Mouse (Mus musculus) small intestine, adult 2 months (tissue): ENCODE measurements around the gene Etfdh. TPM values are rescaled to one million over a fixed set of nuclear protein-coding genes. Genes with fewer than 3 reads are reported as not detected.
A peak's percentile ranks its signal among the peaks of the same experiment; 100 is the strongest.

Experiments used
- H3K27ac ChIP-seq: fragments of 200-500 bp; 2 replicates; pipeline ENCODE4 v1.5.1; 2012; ENCODE audit warnings: low read depth, low read length, control low read depth, inconsistent platforms; ENCODE audit not compliant: insufficient read depth
- H3K27me3 ChIP-seq: fragments of 200-500 bp; 2 replicates; pipeline ENCODE4 v1.6.1; 2012; ENCODE audit warnings: mild to moderate bottlenecking, moderate library complexity, low read length, inconsistent platforms; ENCODE audit not compliant: control insufficient read depth, insufficient read depth
- H3K36me3 ChIP-seq: fragments of 200-500 bp; 2 replicates; pipeline ENCODE4 v1.6.1; 2012; ENCODE audit warnings: mild to moderate bottlenecking, low read length, control low read depth, inconsistent platforms; ENCODE audit not compliant: control insufficient read depth, insufficient read depth
- H3K4me1 ChIP-seq: fragments of 200-500 bp; 2 replicates; pipeline ENCODE4 v1.6.1; 2012; ENCODE audit warnings: low read length, inconsistent platforms, mixed read lengths; ENCODE audit not compliant: control insufficient read depth, insufficient read depth, insufficient read length
- H3K4me3 ChIP-seq: fragments of 200-500 bp; 2 replicates; pipeline ENCODE4 v1.5.1; 2012; ENCODE audit warnings: low read depth, mild to moderate bottlenecking, control low read depth, inconsistent platforms, low read length, moderate library complexity
- CTCF ChIP-seq: fragments of 200-500 bp; IDR thresholded peaks from 2 replicates; pipeline ENCODE4 v1.5.1; 2012; ENCODE audit warnings: low read depth, mild to moderate bottlenecking, control low read depth, inconsistent platforms, low read length, moderate library complexity, mixed read lengths; ENCODE audit not compliant: insufficient replicate concordance, insufficient read length; ENCODE audit errors: extremely low read depth
- POLR2A ChIP-seq: fragments of 200-500 bp; IDR thresholded peaks from 2 replicates; pipeline ENCODE4 v1.6.1; 2012; ENCODE audit warnings: low read depth, mild to moderate bottlenecking, control low read depth, inconsistent platforms, low read length, moderate library complexity
- WGBS: fragments of 180-500 bp; shearing (Covaris S2); methylation state at CpG from one replicate; pipeline ENCODE4 v1.1.7; 2018; 5-methylcytosine and 5-hydroxymethylcytosine counted together
- polyA plus RNA-seq: library from polyadenylated mRNA; depleted of rRNA; stranded (reverse); fragments of >200 nt; gene quantifications from 2 replicates; pipeline ENCODE4 v1.2.3, GENCODE M21; 2012; rRNA removed

The Etfdh gene
- polyA plus RNA-seq, 1 experiment: 75.5 TPM

- no peak overlapping the region for H3K27ac ChIP-seq
- H3K36me3 ChIP-seq: no peaks in the 10 kb centered on the region
- TF ChIP-seq CTCF (no peak), POLR2A (no peak)
- no peaks in the 10 kb centered on the region for H3K27me3 ChIP-seq
- peaks cover 10% of the 10 kb centered on the region; the same call in 1 of the 2 replicates for H3K4me1 ChIP-seq
- WGBS: 87% methylated on average over 10 of the region's 10 CpGs
- no peak overlapping the region for H3K4me3 ChIP-seq
These were observed 67.2 kb downstream of the Etfdh start for GRCm38 (mm10) chr3:79561784-79562715.

- TF ChIP-seq CTCF: no peak
- no peak for TF ChIP-seq POLR2A
- WGBS: 45% methylated on average over 6 of the region's 6 CpGs
- Histone ChIP-seq H3K27me3 (no peaks in the 10 kb centered on the region), H3K36me3 (no peaks in the 10 kb centered on the region), H3K4me1 (peaks cover 7% of the 10 kb centered on the region; the same call in 1 of the 2 replicates), H3K27ac (no peak overlapping the region), H3K4me3 (no peak overlapping the region)
These were observed 68.7 kb downstream of the Etfdh start for GRCm38 (mm10) chr3:79560555-79560954.

- TF ChIP-seq CTCF: no peak
- TF ChIP-seq POLR2A: no peak
- no peaks in the 10 kb centered on the region for H3K27me3 ChIP-seq
- no peaks in the 10 kb centered on the region for H3K36me3 ChIP-seq
- peak overlapping the region; percentile 11; the same call in 1 of the 2 replicates for H3K27ac ChIP-seq
- peaks cover 7% of the 10 kb centered on the region; the same call in 1 of the 2 replicates for H3K4me1 ChIP-seq
- H3K4me3 ChIP-seq: no peak overlapping the region
- 22% methylated on average over 5 of the region's 5 CpGs for WGBS
These were observed 69.6 kb downstream of the Etfdh start for GRCm38 (mm10) chr3:79559773-79560045.

- H3K4me3 ChIP-seq: no peak overlapping the region
- WGBS: 27% methylated on average over 9 of the region's 9 CpGs
- H3K36me3 ChIP-seq: no peaks in the 10 kb centered on the region
- H3K27me3 ChIP-seq: no peaks in the 10 kb centered on the region
- TF ChIP-seq CTCF (no peak), POLR2A (no peak)
- H3K4me1 ChIP-seq: peaks cover 7% of the 10 kb centered on the region; the same call in 1 of the 2 replicates
- H3K27ac ChIP-seq: peak overlapping the region; percentile 11; the same call in 1 of the 2 replicates
These were observed 70.1 kb downstream of the Etfdh start for GRCm38 (mm10) chr3:79559021-79559772.

- TF ChIP-seq POLR2A (no peak), CTCF (no peak)
- H3K4me1 ChIP-seq: peaks cover 7% of the 10 kb centered on the region; the same call in 1 of the 2 replicates
- H3K4me3 ChIP-seq: no peak overlapping the region
- no peak overlapping the region for H3K27ac ChIP-seq
- 63% methylated on average over 6 of the region's 6 CpGs for WGBS
- no peaks in the 10 kb centered on the region for H3K27me3 ChIP-seq
- no peaks in the 10 kb centered on the region for H3K36me3 ChIP-seq
These were observed 74.2 kb downstream of the Etfdh start for GRCm38 (mm10) chr3:79555061-79555460.

Other genes with a start within 250 kb of the Etfdh start
- 1.2 and 1.6 TPM in 2 replicates for gene Fnip2, start 61.7 kb downstream of the Etfdh start, polyA plus RNA-seq
- gene Ppid, start 38.2 kb downstream of the Etfdh start, polyA plus RNA-seq: 0.50 and 0.86 TPM in 2 replicates
- gene 4930579G24Rik, start 421 bp downstream of the Etfdh start, polyA plus RNA-seq: 0.50 and 0.57 TPM in 2 replicates
- gene Rxfp1, start 108.4 kb upstream of the Etfdh start, polyA plus RNA-seq: not detected in 2 replicates
- gene Tmem144, start 223.3 kb upstream of the Etfdh start, polyA plus RNA-seq: 0.88 and 7.7 TPM in 2 replicates